Mouse (Mus musculus) erythroblast, adult 5-6 weeks (primary cell): ENCODE measurements around the gene Tubb2b. TPM values are rescaled to one million over a fixed set of nuclear protein-coding genes. Genes with fewer than 3 reads are reported as not detected.

Experiments
- ATAC-seq: replicated peaks from 2 replicates; pipeline ENCODE4 v1.8.0; 2016; ENCODE audit warnings: moderate number of reproducible peaks, mild to moderate bottlenecking, moderate TSS enrichment, inconsistent platforms; ENCODE audit not compliant: poor library complexity, low FRiP score, severe bottlenecking
- total RNA-seq, 2 experiments: library from RNA; stranded (forward) in 1 of 2; stranded (reverse) in 1 of 2; fragments of 150-400 nt in 1 of 2; fragments of 200-764, 138-1000 nt in 1 of 2; gene quantifications; 2 replicates each; pipeline versions ENCODE4 v1.2.3 to v1.2.4; 2015 to 2017; ENCODE audit warnings: low replicate concordance in 2 of 2

Tubb2b gene
- total RNA-seq, 2 experiments from 2014 or later: not detected

- ATAC-seq: no peak; the same call in 1 of the 2 replicates
These were observed 51.6 kb downstream of the Tubb2b start for GRCm38 (mm10) chr13:34078500-34079280.

GRCm38 (mm10) chr13:34077492-34078271 is 52.6 kb downstream of the Tubb2b start, which contains the start of gene Tubb2a:
Gene Tubb2a (minus strand): TSS chr13:34078007.
- ATAC-seq: peak; percentile 92

Other genes starting within 250 kb of the Tubb2b start
- not detected in 2 replicates for gene Serpinb6c, start 224.8 kb downstream of the Tubb2b start, total RNA-seq (2015; ENCODE audit: low replicate concordance)
- gene Serpinb6c, start 224.8 kb downstream of the Tubb2b start, total RNA-seq (2017; ENCODE audit: low replicate concordance): not detected in 2 replicates
- gene Nqo2, start 165.8 kb downstream of the Tubb2b start, total RNA-seq (2015; ENCODE audit: low replicate concordance): 14.4 and 16.3 TPM in 2 replicates
- 8.2 and 8.6 TPM in 2 replicates for gene Nqo2, start 165.8 kb downstream of the Tubb2b start, total RNA-seq (2017; ENCODE audit: low replicate concordance)
- 5.6 and 16.7 TPM in 2 replicates for gene Ripk1, start 128.1 kb downstream of the Tubb2b start, total RNA-seq (2015; ENCODE audit: low replicate concordance)
- gene Ripk1, start 128.1 kb downstream of the Tubb2b start, total RNA-seq (2017; ENCODE audit: low replicate concordance): 7.0 and 14.8 TPM in 2 replicates
- 12.9 and 23.2 TPM in 2 replicates for gene Serpinb6a, start 127.7 kb downstream of the Tubb2b start, total RNA-seq (2015; ENCODE audit: low replicate concordance)
- gene Serpinb6a, start 127.7 kb downstream of the Tubb2b start, total RNA-seq (2017; ENCODE audit: low replicate concordance): 19.1 and 20.9 TPM in 2 replicates
- 4.8 and 9.4 TPM in 2 replicates for gene Bphl, start 92.9 kb downstream of the Tubb2b start, total RNA-seq (2015; ENCODE audit: low replicate concordance)
- 0.94 and 7.2 TPM in 2 replicates for gene Bphl, start 92.9 kb downstream of the Tubb2b start, total RNA-seq (2017; ENCODE audit: low replicate concordance)
- gene Tubb2a, start 52.5 kb downstream of the Tubb2b start, total RNA-seq (2015; ENCODE audit: low replicate concordance): 6.0 and 7.7 TPM in 2 replicates
- gene Tubb2a, start 52.5 kb downstream of the Tubb2b start, total RNA-seq (2017; ENCODE audit: low replicate concordance): 8.9 and 9.5 TPM in 2 replicates
- gene Psmg4, start 32.5 kb upstream of the Tubb2b start, total RNA-seq (2015; ENCODE audit: low replicate concordance): 10.4 and 21.3 TPM in 2 replicates
- 14.7 and 14.8 TPM in 2 replicates for gene Psmg4, start 32.5 kb upstream of the Tubb2b start, total RNA-seq (2017; ENCODE audit: low replicate concordance)
- gene Slc22a23, start 214.7 kb upstream of the Tubb2b start, total RNA-seq (2015; ENCODE audit: low replicate concordance): 96.1 and 126 TPM in 2 replicates
- gene Slc22a23, start 214.7 kb upstream of the Tubb2b start, total RNA-seq (2017; ENCODE audit: low replicate concordance): 118 and 177 TPM in 2 replicates